17 mouse cellular contexts compared by ENCODE assay signal in the genomic region with DNA sequence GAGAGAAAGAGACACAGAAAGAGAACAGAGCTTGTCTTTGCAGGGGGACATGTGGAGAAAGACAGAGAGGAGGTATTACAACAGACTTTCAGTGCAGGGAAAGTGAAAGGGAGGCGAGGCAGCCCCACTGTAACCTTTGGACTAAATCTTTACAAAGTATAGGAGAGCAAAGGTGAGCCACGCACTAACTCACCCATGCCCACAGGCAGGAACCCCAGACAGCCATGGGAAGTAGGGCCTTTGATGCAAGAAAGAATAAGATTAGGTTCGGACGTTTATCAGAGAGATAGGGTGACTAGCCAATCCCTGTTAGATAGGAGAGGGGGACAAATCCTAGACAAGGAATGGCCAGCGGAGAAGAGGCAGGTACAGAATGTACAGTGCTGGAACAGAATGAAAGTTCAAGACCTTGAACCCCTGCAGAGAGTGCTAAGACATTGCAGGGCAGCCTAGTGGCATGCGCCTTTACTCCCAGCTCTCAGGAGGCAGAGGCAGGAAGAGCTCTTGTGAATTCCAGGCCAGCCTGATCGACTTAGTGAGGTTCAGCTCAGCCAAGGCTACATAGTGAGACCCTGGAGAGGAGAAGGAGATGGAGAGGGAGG. TPM values are rescaled to one million over a fixed set of nuclear protein-coding genes. Genes with fewer than 3 reads are reported as not detected.
DNase-seq lines count a peak whose midpoint lies in the region; ATAC-seq lines count a peak whose summit lies in the region.
"Had no signal": no experiment of that assay in that cellular context is flagged by ENCODE, and none has a peak within 500 bp of the region (broad histone marks: within the 10 kb centered on the region; RNA-seq: fewer than 3 reads in every experiment).

No protein-coding gene starts in this region.

- H3K4me2 ChIP-seq in forebrain, embryonic 11.5 days (ENCODE audit: low read depth, low read length, severe bottlenecking): no peak overlapping the region
- no peak overlapping the region for H3K4me2 ChIP-seq in forebrain, embryonic 14.5 days (ENCODE audit: low read length)
- H3K4me2 ChIP-seq in neural tube, embryonic 11.5 days (ENCODE audit: low read depth): no peak overlapping the region
- no peak overlapping the region for H3K4me2 ChIP-seq in neural tube, embryonic 15.5 days
- H3K4me2 ChIP-seq in liver, embryonic 16.5 days (ENCODE audit: low read depth, low read length): 0 out of 2 replicates have a peak overlapping the region, but pooled peaks have one; percentile 28
- H3K4me2 ChIP-seq: embryonic facial prominence, embryonic 12.5 days; lung, embryonic 14.5 days; midbrain, embryonic 15.5 days had no signal

- H3K27ac ChIP-seq in forebrain, embryonic 11.5 days (ENCODE audit: low read depth, low read length): no peak overlapping the region
- no peak overlapping the region for H3K27ac ChIP-seq in forebrain, embryonic 14.5 days (ENCODE audit: low read depth, low read length)
- 0 out of 2 replicates have a peak overlapping the region, but pooled peaks have one; percentile 27 for H3K27ac ChIP-seq in neural tube, embryonic 11.5 days (ENCODE audit: low read depth, low read length)
- no peak overlapping the region for H3K27ac ChIP-seq in neural tube, embryonic 15.5 days (replicated peaks)
- H3K27ac ChIP-seq in liver, embryonic 16.5 days (ENCODE audit: low read length): peak overlapping the region; percentile 76
- H3K27ac ChIP-seq: embryonic facial prominence, embryonic 12.5 days; heart, adult 2 months; midbrain, embryonic 15.5 days had no signal

- WGBS in forebrain, embryonic 11.5 days: 85% methylated on average over 7 of the region's 7 CpGs
- 80% methylated on average over 7 of the region's 7 CpGs for whole genome bisulfite sequencing in forebrain, embryonic 14.5 days
- 83% methylated on average over 7 of the region's 7 CpGs for WGBS in neural tube, embryonic 11.5 days
- 88% methylated on average over 7 of the region's 7 CpGs for WGBS in neural tube, embryonic 15.5 days
- 40% methylated on average over 7 of the region's 7 CpGs for WGBS in liver, embryonic 16.5 days (ENCODE audit: insufficient replicate concordance)

- no peak overlapping the region for H3K9ac ChIP-seq in forebrain, embryonic 11.5 days (ENCODE audit: low read length)
- no peak overlapping the region for H3K9ac ChIP-seq in forebrain, embryonic 14.5 days (ENCODE audit: low read length)
- H3K9ac ChIP-seq in neural tube, embryonic 11.5 days (ENCODE audit: low read length): no peak overlapping the region
- no peak overlapping the region for H3K9ac ChIP-seq in neural tube, embryonic 15.5 days (replicated peaks)
- H3K9ac ChIP-seq in liver, embryonic 16.5 days (ENCODE audit: low read depth, low read length): no peak overlapping the region
- H3K9ac ChIP-seq: embryonic facial prominence, embryonic 12.5 days; lung, embryonic 14.5 days; midbrain, embryonic 15.5 days had no signal

- H3K4me3 ChIP-seq in forebrain, embryonic 11.5 days (ENCODE audit: low read depth, low read length): no peak overlapping the region
- no peak overlapping the region for H3K4me3 ChIP-seq in forebrain, embryonic 14.5 days (ENCODE audit: low read depth, low read length)
- H3K4me3 ChIP-seq in neural tube, embryonic 11.5 days (ENCODE audit: low read depth, low read length): no peak overlapping the region
- no peak overlapping the region for H3K4me3 ChIP-seq in neural tube, embryonic 15.5 days (replicated peaks)
- no peak overlapping the region for H3K4me3 ChIP-seq in liver, embryonic 16.5 days (ENCODE audit: low read depth, low read length)
- H3K4me3 ChIP-seq: embryonic facial prominence, embryonic 12.5 days; heart, adult 2 months; midbrain, embryonic 15.5 days had no signal

- no peaks in the 10 kb centered on the region for H3K36me3 ChIP-seq in forebrain, embryonic 11.5 days (ENCODE audit: control insufficient read depth, insufficient read depth, low read length)
- no peaks in the 10 kb centered on the region for H3K36me3 ChIP-seq in forebrain, embryonic 14.5 days (ENCODE audit: control insufficient read depth, insufficient read depth, low read length)
- no peaks in the 10 kb centered on the region for H3K36me3 ChIP-seq in neural tube, embryonic 11.5 days (ENCODE audit: control insufficient read depth, insufficient read depth, low read length)
- H3K36me3 ChIP-seq in neural tube, embryonic 15.5 days: no peaks in the 10 kb centered on the region
- H3K36me3 ChIP-seq in liver, embryonic 16.5 days (ENCODE audit: control insufficient read depth, insufficient read depth): no peaks in the 10 kb centered on the region
- H3K36me3 ChIP-seq: embryonic facial prominence, embryonic 12.5 days; midbrain, embryonic 15.5 days had no signal

- no peaks in the 10 kb centered on the region for H3K4me1 ChIP-seq in forebrain, embryonic 11.5 days (replicated peaks; ENCODE audit: control insufficient read depth, insufficient read depth, low read length)
- no peaks in the 10 kb centered on the region for H3K4me1 ChIP-seq in forebrain, embryonic 14.5 days (ENCODE audit: control insufficient read depth, insufficient read depth, low read length)
- H3K4me1 ChIP-seq in neural tube, embryonic 11.5 days (ENCODE audit: control insufficient read depth, insufficient read depth, low read length): no peaks in the 10 kb centered on the region
- H3K4me1 ChIP-seq in neural tube, embryonic 15.5 days: peaks cover 4% of the 10 kb centered on the region; the same call in 1 of the 2 replicates
- peaks cover 4% of the 10 kb centered on the region for H3K4me1 ChIP-seq in liver, embryonic 16.5 days (ENCODE audit: control insufficient read depth, low read depth, low read length)
- H3K4me1 ChIP-seq: embryonic facial prominence, embryonic 12.5 days; midbrain, embryonic 15.5 days had no signal

- no peaks in the 10 kb centered on the region for H3K9me3 ChIP-seq in forebrain, embryonic 11.5 days (ENCODE audit: control insufficient read depth, low read length)
- H3K9me3 ChIP-seq in forebrain, embryonic 14.5 days (replicated peaks; ENCODE audit: control insufficient read depth, low read length): no peaks in the 10 kb centered on the region
- H3K9me3 ChIP-seq in neural tube, embryonic 11.5 days (ENCODE audit: control insufficient read depth, low read length): no peaks in the 10 kb centered on the region
- H3K9me3 ChIP-seq in neural tube, embryonic 15.5 days (replicated peaks): no peaks in the 10 kb centered on the region
- no peaks in the 10 kb centered on the region for H3K9me3 ChIP-seq in liver, embryonic 16.5 days (replicated peaks; ENCODE audit: control insufficient read depth, low read length)
- H3K9me3 ChIP-seq: embryonic facial prominence, embryonic 12.5 days; midbrain, embryonic 15.5 days had no signal

- no peaks in the 10 kb centered on the region for H3K27me3 ChIP-seq in forebrain, embryonic 11.5 days (ENCODE audit: control insufficient read depth, insufficient read depth, low read length)
- no peaks in the 10 kb centered on the region for H3K27me3 ChIP-seq in forebrain, embryonic 14.5 days (replicated peaks; ENCODE audit: control insufficient read depth, insufficient read depth, low read length)
- H3K27me3 ChIP-seq in neural tube, embryonic 11.5 days (ENCODE audit: control insufficient read depth, insufficient read depth, low read length): no peaks in the 10 kb centered on the region
- no peaks in the 10 kb centered on the region for H3K27me3 ChIP-seq in neural tube, embryonic 15.5 days (replicated peaks)
- no peaks in the 10 kb centered on the region for H3K27me3 ChIP-seq in liver, embryonic 16.5 days (ENCODE audit: control insufficient read depth, insufficient read depth, low read depth, low read length)
- H3K27me3 ChIP-seq: embryonic facial prominence, embryonic 12.5 days; midbrain, embryonic 15.5 days had no signal

- peak; percentile 36 for DNase-seq in forebrain, embryonic 11.5 days (ENCODE audit: low spot score)
- DNase-seq in forebrain, embryonic 14.5 days (ENCODE audit: low spot score): no peak
- no peak for DNase-seq in neural tube, embryonic 11.5 days (ENCODE audit: low spot score)
- DNase-seq in embryo, embryonic 10.5 days (ENCODE audit: low spot score): no peak
- no peak for DNase-seq in urinary bladder, postnatal 10 days (ENCODE audit: low spot score)
- DNase-seq in spleen, adult 12 weeks (ENCODE audit: low spot score): no peak
- DNase-seq: adrenal gland, postnatal 10 days; cerebellum, postnatal 36 days; heart, adult 2 months; lung, embryonic 14.5 days; thymus, adult 2 months had no signal

- ATAC-seq in forebrain, embryonic 11.5 days (replicated peaks; ENCODE audit: low FRiP score): no peak
- no peak for ATAC-seq in forebrain, embryonic 14.5 days
- ATAC-seq in neural tube, embryonic 11.5 days (ENCODE audit: insufficient read depth, low FRiP score, low TSS enrichment): 0 out of 2 replicates have a peak, but pooled peaks have one; percentile 16
- ATAC-seq in neural tube, embryonic 15.5 days (ENCODE audit: low FRiP score): no peak
- peak; percentile 75 for ATAC-seq in liver, embryonic 16.5 days (ENCODE audit: low read depth)
- ATAC-seq: inflammation-experienced regulatory T-cells, adult 6 months; midbrain, embryonic 15.5 days had no signal

RNA-seq across cellular contexts. Expression of a gene that starts 12.0 kb away (rescaled TPM):
- not detected in 2 replicates for polyA plus RNA-seq in forebrain, embryonic 11.5 days (2014; fragmentation: Nextera tagmentation; extraction: Ambion mirVana)
- polyA plus RNA-seq in forebrain, embryonic 14.5 days (2014; fragmentation: Nextera tagmentation; extraction: Ambion mirVana): not detected in 2 replicates
- polyA plus RNA-seq in neural tube, embryonic 11.5 days (2014; fragmentation: Nextera tagmentation; extraction: Ambion mirVana): not detected in 2 replicates
- 0.63 TPM in 1 of 2 replicates, not detected in the other for polyA plus RNA-seq in neural tube, embryonic 15.5 days (2015; fragmentation: Nextera tagmentation; extraction: Ambion mirVana)
- 6.9 TPM in 2 replicates for polyA plus RNA-seq in liver, embryonic 16.5 days (2015; fragmentation: Nextera tagmentation; extraction: Ambion mirVana)
- polyA plus RNA-seq: embryonic facial prominence, embryonic 12.5 days; heart, adult 2 months; heart, postnatal 0 days; inflammation-experienced regulatory T-cells, adult 6 months; lung, embryonic 14.5 days had no signal

RNA-seq across cellular contexts. Expression of a gene that starts 59.3 kb away (rescaled TPM):
- 0.39 and 0.41 TPM in 2 replicates for polyA plus RNA-seq in forebrain, embryonic 11.5 days (2014; fragmentation: Nextera tagmentation; extraction: Ambion mirVana)
- polyA plus RNA-seq in forebrain, embryonic 14.5 days (2014; fragmentation: Nextera tagmentation; extraction: Ambion mirVana): 0.71 and 0.83 TPM in 2 replicates
- 0.19 and 0.27 TPM in 2 replicates for polyA plus RNA-seq in neural tube, embryonic 11.5 days (2014; fragmentation: Nextera tagmentation; extraction: Ambion mirVana)
- polyA plus RNA-seq in neural tube, embryonic 15.5 days (2015; fragmentation: Nextera tagmentation; extraction: Ambion mirVana): 0.40 and 0.88 TPM in 2 replicates
- polyA plus RNA-seq in liver, embryonic 16.5 days (2015; fragmentation: Nextera tagmentation; extraction: Ambion mirVana): 0.06 TPM in 1 of 2 replicates, not detected in the other

Comparison
In these comparisons a context has a peak if more than half of its experiments do, and no peak if none do; other contexts are left out.
1. ATAC-seq: peak in neural tube, embryonic 11.5 days (single experiment) and liver, embryonic 16.5 days (single experiment); none in forebrain, embryonic 11.5 days (single experiment), forebrain, embryonic 14.5 days (single experiment) and neural tube, embryonic 15.5 days (single experiment).
2. H3K27ac ChIP-seq: peak in neural tube, embryonic 11.5 days (single experiment) and liver, embryonic 16.5 days (single experiment); none in forebrain, embryonic 11.5 days (single experiment), forebrain, embryonic 14.5 days (single experiment) and neural tube, embryonic 15.5 days (single experiment).